Comparison of ENCODE assay signal across 8 mouse cellular contexts in genomic region chr6:128839921-128840320, GRCm38 (mm10). TPM values are rescaled to one million over a fixed set of nuclear protein-coding genes. Genes with fewer than 3 reads are reported as not detected.
DNase-seq lines count a peak whose midpoint lies in the region; ATAC-seq lines count a peak whose summit lies in the region.

No protein-coding gene starts in this region.

- no peak for ATAC-seq in forebrain, embryonic 16.5 days

- no peaks in the 10 kb centered on the region for H3K36me3 ChIP-seq in forebrain, embryonic 16.5 days (ENCODE audit: control insufficient read depth, insufficient read depth)

- H3K4me3 ChIP-seq in forebrain, embryonic 16.5 days (replicated peaks; ENCODE audit: low read length) = peak overlapping the region; percentile 93

- peak; percentile 31 for DNase-seq in embryo, embryonic 10.5 days (ENCODE audit: low spot score)
- no peak for DNase-seq in embryo, embryonic 9.5 days (ENCODE audit: extremely low spot score)
- peak; percentile 85 for DNase-seq in A20 (ENCODE audit: low read depth, low spot score)
- DNase-seq in lung, postnatal 36 days = peak; percentile 50
- no peak for DNase-seq in spleen, postnatal 4 days (ENCODE audit: low spot score in 2 of 2)
- no peak for DNase-seq in thymus, postnatal 0 days (ENCODE audit: low spot score)
- DNase-seq in kidney, adult 11 months = no peak

- H3K9ac ChIP-seq in forebrain, embryonic 16.5 days (replicated peaks; ENCODE audit: low read depth, low read length) = no peak overlapping the region; the same call in 1 of the 2 replicates

- WGBS in forebrain, embryonic 16.5 days = 71% methylated on average over 7 of the region's 7 CpGs

- H3K27me3 ChIP-seq in forebrain, embryonic 16.5 days (replicated peaks; ENCODE audit: control insufficient read depth, insufficient read depth, low read length) = no peaks in the 10 kb centered on the region

- H3K9me3 ChIP-seq in forebrain, embryonic 16.5 days (ENCODE audit: control insufficient read depth, low read length) = no peaks in the 10 kb centered on the region

- H3K4me2 ChIP-seq in forebrain, embryonic 16.5 days (ENCODE audit: low read length) = peak overlapping the region; percentile 59

- H3K4me1 ChIP-seq in forebrain, embryonic 16.5 days (replicated peaks; ENCODE audit: control insufficient read depth, insufficient read depth, low read length) = peaks cover 27% of the 10 kb centered on the region

- H3K27ac ChIP-seq in forebrain, embryonic 16.5 days (ENCODE audit: low read length) = no peak overlapping the region

RNA-seq across cellular contexts. Expression of gene Klrb1b, which starts 13.8 kb away (rescaled TPM):
- not detected in 2 replicates for polyA plus RNA-seq in forebrain, embryonic 16.5 days (2015; fragmentation: Nextera tagmentation; extraction: Ambion mirVana)
- 0.92 and 1.1 TPM in 2 replicates for polyA plus RNA-seq in thymus, postnatal 0 days (2015; fragmentation: Nextera tagmentation; extraction: Ambion mirVana)

RNA-seq across cellular contexts. Expression of gene Gm44511, which starts 13.8 kb away (rescaled TPM):
- polyA plus RNA-seq in forebrain, embryonic 16.5 days (2015; fragmentation: Nextera tagmentation; extraction: Ambion mirVana) = not detected in 2 replicates
- 0.58 and 0.96 TPM in 2 replicates for polyA plus RNA-seq in thymus, postnatal 0 days (2015; fragmentation: Nextera tagmentation; extraction: Ambion mirVana)

RNA-seq across cellular contexts. Expression of gene Clec2i, which starts 47.5 kb away (rescaled TPM):
- not detected in 2 replicates for polyA plus RNA-seq in forebrain, embryonic 16.5 days (2015; fragmentation: Nextera tagmentation; extraction: Ambion mirVana)
- polyA plus RNA-seq in thymus, postnatal 0 days (2015; fragmentation: Nextera tagmentation; extraction: Ambion mirVana) = 12.3 and 14.2 TPM in 2 replicates

RNA-seq across cellular contexts. Expression of gene Klrb1c, which starts 50.9 kb away (rescaled TPM):
- polyA plus RNA-seq in forebrain, embryonic 16.5 days (2015; fragmentation: Nextera tagmentation; extraction: Ambion mirVana) = 0.15 TPM in 1 of 2 replicates, not detected in the other
- polyA plus RNA-seq in thymus, postnatal 0 days (2015; fragmentation: Nextera tagmentation; extraction: Ambion mirVana) = 1.5 and 1.6 TPM in 2 replicates

RNA-seq across cellular contexts. Expression of gene BC035044, which starts 51.0 kb away (rescaled TPM):
- 0.31 and 0.34 TPM in 2 replicates for polyA plus RNA-seq in forebrain, embryonic 16.5 days (2015; fragmentation: Nextera tagmentation; extraction: Ambion mirVana)
- polyA plus RNA-seq in thymus, postnatal 0 days (2015; fragmentation: Nextera tagmentation; extraction: Ambion mirVana) = 48.3 and 50.0 TPM in 2 replicates

Comparison
In these comparisons a context has a peak if more than half of its experiments do, and no peak if none do; other contexts are left out.
1. DNase-seq: peak in embryo, embryonic 10.5 days (single experiment), A20 (single experiment) and lung, postnatal 36 days (single experiment); none in embryo, embryonic 9.5 days (single experiment), spleen, postnatal 4 days (0 of 2), thymus, postnatal 0 days (single experiment) and kidney, adult 11 months (single experiment).
2. RNA of gene Clec2i, which starts 47.5 kb away (polyA plus RNA-seq): 12.3 to 14.2 TPM in thymus, postnatal 0 days; not detected in forebrain, embryonic 16.5 days; every median in the first group is over 10 times any median in the second.